Mouse (Mus musculus) lung, adult 2 months (tissue): ENCODE measurements at regions not wholly inside any gene's neighbourhood (a gene's known extent, or its start where the extent isn't known, plus 50 kb on each side); places are given as distances from the start of the nearest gene placed in this dataset.

Experiments used
- CTCF ChIP-seq: fragments of 200-500 bp; IDR thresholded peaks from 2 replicates; pipeline ENCODE4 v1.5.1; 2011; ENCODE audit warnings: mild to moderate bottlenecking, low read length, control low read depth; ENCODE audit not compliant: insufficient read depth
- POLR2A ChIP-seq: fragments of 200-500 bp; IDR thresholded peaks from 2 replicates; pipeline ENCODE4 v1.6.1; 2011; ENCODE audit warnings: low read depth, mild to moderate bottlenecking, control low read depth, low read length, borderline replicate concordance; ENCODE audit errors: extremely low read depth

DNA sequence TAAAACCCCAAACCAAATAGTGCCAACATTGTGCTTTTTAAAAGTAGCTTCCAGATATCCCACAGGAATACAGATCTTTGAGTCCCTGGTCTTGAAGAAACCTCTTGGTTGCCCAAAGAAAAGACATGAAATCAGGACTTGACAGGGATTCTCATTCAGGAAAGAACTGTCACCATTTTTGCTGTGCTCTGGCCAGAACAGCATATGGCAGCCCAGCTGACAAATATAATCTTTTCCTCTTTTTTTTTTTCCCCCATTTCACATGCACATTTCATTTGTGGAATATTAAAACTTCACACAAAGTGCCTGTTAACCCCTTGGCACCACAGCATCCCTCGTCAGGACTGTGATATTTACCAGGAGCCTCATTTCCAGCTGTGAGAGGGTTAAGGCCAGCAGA, 783.0 kb downstream of the Cypt12 start:
- TF ChIP-seq CTCF (no peak), POLR2A (no peak)
